Mouse (Mus musculus) heart, postnatal 0 days (tissue): ENCODE data around the gene Glyr1.

Source experiments
- CTCF ChIP-seq: IDR thresholded peaks from 2 replicates; pipeline ENCODE4 v1.5.1; 2016; ENCODE audit warnings: antibody characterized with exemption, control low read depth, low read depth
- EP300 ChIP-seq: IDR thresholded peaks from 2 replicates; pipeline ENCODE4 v1.6.1; 2016; ENCODE audit warnings: antibody characterized with exemption, low read depth

DNA sequence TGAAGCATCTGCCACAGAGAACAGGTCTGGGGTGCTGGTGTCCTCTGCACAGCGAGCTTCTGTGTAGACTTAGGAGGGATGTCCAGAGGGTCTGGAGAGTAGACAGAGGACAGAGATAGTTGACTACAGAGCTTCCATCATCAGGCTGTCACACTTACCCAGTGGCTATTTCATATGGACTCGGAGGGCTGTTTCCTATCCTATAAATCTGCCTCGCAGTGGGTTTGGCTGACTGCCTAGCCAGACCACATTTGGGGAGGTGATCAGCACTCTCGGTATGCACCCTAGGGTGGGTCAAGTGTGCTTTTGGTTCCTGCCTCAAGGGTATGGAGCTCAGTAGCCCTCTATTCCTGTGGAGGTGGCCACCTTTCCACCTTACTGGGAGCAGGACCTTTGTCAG lies 35.5 kb upstream of the Glyr1 start:
- TF ChIP-seq CTCF = no peak
- no peak for TF ChIP-seq EP300
